Mouse (Mus musculus) B cell, adult 2 months (primary cell): ENCODE measurements around the gene Ulk4.
"Not testable (repeated sequence)": the region's sequence is repeated elsewhere in the genome, so short reads cannot be mapped to it uniquely, and the experiment has no call there.

ENCODE experiments used
- DNase-seq, 2 experiments: peaks; one replicate each; pipeline ENCODE4 v3.0.0; 2022

Gene Ulk4

DNA sequence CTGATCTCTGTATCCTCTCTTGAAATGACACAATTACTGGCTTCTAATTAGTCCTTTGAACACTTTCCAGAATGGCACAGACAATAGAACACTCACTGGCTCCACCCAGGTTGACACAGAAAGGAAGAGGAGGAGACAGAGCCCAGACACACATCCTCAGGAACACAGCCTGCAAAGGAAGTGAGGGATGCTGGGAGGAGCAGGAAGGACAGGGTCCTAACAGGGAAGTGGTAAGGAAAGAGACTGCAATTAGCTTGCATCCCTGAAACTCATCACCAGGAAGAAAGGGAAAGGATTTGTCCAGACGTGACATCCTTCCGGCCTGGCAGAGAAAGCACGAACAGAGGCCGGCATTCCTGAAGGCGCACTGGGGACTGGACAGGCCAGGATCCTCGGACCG, 218.9 kb downstream of the Ulk4 start:
- no peak for DNase-seq

DNA sequence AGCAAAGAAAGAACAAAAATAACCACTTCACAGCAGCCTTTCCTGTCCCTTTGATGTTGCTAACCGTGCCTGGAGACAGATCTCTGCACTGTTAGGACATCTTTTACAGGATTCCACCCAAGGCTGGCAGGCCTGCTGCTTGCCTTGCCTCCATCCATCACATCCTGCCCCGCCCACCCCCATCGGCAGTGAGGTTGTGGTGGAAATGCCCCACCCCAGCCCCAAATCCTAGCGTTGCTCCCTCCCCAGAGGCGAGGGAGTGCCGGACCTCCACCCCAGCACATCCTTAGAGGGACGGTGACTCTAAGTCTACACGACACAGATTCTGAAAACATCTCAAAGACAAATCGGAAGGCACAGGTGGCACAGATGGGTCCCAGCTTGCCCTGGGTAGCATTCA, 219.6 kb downstream of the Ulk4 start:
- DNase-seq, result no peak

DNA sequence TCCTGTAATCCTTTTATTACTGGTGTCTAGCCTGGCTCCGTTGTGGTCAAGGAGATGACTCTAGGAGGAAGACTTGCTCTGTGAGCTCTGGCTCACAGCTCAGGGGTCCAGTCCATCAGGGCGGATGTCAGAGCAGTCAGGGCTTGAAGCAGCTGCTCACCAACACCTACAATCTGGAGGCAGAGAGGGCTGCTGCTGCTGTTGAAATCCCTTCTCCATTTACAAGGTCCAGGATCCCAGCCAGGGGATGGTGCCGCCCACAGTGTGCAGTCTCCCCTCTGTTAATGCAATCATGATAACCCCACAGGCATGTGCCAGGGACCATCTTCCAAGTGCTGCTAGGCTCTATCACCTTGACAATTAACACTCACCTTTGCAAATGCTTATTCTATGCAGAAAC, 220.5 kb downstream of the Ulk4 start:
- DNase-seq, result no peak

DNA sequence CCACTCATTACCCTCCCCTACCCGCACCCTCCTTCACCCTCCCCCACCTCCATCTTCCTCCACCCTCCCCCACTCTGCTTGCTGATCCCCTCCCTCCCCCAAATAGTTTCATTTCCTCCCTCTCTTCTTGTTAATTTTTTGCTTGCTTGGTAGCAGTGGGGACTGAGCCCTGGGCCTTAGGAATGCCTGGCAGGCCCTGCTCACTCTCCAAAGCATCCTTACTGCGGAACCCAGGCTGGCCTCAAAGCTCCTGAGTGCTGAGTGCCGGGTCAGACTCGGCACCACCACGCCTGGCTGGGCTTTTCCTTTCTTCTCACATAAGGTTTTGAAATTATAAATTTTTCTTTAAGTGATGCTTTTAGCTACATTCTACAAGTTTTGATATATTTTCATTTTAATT, 221.0 kb downstream of the Ulk4 start:
- no peak for DNase-seq

DNA sequence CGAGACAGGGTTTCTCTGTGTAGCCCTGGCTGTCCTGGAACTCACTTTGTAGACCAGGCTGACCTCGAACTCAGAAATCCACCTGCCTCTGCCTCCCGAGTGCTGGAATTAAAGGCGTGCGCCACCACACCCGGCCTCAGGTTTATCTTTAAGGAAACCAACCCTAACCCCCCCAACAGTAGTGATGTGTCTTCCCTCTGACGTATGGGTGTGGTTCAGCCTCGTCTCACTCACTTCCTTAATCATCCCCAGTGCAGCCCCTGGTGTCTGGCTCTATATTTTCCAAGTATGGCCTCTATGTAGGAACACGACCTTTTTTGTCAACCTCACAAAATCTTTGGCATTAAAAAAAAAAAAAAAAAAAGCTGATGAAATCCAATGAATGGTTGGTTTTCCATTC, 231.3 kb downstream of the Ulk4 start:
- DNase-seq, result not testable (repeated sequence)

DNA sequence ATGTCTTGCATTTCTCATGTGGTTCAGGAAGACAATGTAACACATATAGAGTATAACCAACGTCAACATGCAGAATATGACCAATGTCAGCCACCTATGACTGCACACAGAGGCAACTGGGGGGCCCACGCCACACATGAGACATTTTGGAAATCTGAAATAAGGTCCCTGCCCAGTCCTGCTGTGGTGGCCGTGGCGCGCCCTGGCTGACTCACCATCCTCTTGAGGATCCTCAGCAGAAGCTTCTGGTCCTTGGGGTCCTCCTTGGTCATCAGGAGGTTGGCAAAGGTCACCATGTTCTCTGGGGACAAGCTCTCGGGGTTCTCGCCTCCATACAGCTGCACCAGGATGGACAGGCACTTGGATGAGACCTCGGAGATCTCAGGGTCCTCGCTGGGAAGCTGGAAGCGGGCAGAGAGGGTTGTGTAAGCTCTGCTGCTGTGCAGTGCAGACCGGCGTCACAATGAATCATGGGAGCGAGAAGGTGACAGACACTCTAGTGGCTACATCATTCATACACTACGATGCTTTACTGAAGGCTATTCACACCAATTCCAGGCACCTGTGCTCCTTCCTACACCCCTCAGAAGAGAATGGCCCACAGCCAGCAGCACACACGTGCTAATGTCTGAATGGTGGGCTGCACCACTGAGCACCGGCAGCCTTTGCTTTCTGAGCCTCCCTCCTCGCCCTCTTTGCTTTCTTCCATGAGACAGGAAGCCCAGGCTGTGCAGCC, 232.4 kb downstream of the Ulk4 start:
- DNase-seq, result no peak

DNA sequence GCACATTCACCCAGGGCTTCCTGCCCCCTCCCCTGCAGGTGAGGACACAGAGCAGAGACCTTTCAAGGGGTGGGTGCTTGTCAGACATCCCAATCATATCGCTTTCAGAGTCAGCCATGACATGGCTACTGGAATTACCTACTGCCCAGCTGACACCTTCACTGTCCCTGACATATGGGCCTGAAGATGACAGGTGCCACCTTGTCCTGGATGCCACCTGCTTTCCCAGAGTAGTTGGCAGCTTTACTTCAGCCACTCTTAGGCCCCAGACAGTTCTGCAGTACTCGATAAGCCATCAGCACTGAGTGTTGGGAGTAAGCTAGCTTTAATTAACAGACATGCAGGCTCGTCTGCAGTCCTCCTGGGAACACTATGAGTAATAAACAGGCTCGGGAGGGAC, 234.0 kb downstream of the Ulk4 start:
- DNase-seq, result no peak

DNA sequence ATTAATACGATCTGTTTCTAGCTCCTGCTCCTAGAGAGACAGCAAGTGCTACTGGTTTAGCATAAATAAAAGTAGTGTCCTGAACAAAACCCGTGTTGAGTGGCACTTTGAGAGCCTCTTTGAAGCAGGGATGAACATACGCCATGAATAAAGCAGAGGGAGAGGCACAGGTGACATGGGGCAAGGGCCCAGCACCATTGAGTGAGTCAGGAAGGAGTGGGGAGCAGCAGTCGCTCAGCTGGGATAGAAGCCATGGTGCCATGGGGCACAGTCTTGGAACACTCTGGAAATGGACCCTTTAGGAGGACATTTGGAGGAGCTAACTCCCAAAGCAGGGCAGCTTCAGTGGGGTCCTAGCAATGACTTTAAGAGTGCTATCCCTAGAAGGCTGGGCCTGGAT, 238.6 kb downstream of the Ulk4 start:
- no peak for DNase-seq

DNA sequence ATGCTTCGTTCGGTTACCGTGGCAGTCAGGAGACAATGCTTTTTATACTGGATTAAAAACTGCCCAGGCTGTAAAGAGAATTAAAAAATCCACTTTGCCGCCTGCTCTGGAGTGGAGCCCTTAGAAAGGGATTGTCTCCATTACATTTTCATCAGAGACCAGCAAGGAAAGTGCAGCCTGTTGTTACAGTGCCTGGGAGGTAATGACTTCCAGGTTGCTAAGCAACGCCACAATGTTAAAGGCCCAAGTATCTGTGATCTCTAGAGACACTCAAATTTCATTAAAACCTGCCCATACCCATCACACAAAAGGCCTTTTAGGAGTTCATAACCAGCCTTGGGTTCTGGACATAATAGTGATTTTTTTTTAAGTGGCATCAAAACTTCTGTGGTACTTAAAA, 239.0 kb downstream of the Ulk4 start:
- DNase-seq, result no peak

DNA sequence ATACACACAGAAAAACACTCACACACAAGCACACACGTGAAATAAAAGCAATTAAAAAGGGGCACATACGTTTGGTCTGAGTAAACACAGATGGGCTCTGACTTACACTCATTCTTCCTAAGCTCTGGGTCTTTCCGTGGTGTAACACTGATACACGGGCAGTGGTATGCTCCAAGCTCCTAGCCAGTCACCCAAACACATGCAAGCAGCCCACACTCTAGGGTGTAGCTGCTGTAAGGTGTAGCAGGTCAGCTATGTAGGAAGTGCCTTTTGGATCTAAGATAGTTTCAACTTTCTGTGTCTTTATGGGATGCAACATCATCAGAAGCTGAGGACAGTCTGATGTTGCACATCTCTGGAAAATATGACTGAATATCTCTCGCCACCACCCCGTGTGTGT, 241.7 kb downstream of the Ulk4 start:
- no peak for DNase-seq

DNA sequence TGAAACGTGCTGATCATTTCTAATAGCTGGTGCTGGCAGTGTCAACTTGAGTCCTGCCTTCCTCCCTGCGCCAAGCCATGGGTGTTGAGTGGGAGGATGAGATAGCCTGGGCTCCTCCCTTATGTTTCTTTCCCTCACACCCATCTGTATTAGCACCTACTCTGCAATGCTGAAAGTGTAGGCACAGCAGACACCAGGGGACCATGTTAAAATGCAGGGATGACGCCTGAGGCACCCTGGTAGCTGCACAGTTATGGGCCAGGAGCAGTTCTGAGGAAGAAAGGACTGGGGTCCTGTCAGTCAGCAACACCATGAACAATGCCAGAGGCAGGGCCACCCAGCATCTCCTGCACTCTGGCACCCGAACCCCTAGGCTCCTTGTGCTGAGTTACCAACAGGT, 243.4 kb downstream of the Ulk4 start:
- no peak for DNase-seq

DNA sequence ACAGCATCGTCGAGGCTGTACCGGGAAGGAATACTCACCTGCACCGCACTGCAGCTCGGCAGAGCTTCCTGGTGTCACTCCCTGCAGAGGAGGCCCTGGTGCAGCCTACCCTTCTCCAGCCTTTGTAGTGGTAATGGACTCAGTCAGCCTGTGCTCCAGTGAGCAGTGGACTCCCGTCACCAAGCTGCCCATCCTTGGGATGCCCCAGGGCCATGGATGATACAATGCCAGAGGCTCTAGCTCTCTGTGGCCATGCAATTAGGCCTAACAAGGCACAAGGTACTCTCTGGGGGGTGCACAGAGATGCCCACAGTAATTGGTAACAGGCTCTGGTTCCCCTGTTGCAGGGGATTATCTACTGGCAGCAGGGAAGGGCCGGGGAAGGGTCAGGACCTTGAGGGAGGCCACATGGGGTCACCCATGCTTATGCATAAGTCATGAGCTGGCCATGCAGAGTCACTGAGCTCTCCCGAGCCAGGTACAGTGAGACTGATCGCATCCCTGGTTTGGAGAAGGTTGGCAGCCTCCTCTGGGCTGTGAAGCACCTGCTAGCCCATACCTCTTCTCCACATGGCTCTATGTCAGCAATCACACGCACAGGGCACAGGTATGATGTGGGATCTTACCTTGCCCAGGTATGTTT, 244.6 kb downstream of the Ulk4 start:
- no peak for DNase-seq

DNA sequence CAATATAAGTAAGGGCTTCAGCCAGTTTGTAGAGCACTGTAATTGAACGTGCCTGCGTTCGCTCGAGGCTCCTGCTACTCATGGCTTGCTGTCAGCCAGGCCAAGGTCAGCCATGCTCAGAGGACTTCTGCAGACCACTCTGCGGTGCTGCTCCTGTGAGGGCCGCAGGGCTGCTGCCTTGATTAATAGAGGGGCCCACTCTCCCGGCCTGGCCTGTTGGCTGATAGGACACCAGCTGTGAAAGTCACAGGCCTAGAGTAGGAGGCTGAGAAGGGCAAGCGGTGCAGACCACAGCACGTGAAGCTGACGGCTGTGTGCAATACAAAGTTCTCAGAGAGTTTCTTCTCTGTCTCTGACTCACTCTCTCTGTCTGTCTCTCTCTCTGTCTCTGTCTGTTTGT, 246.0 kb downstream of the Ulk4 start:
- DNase-seq, result no peak

DNA sequence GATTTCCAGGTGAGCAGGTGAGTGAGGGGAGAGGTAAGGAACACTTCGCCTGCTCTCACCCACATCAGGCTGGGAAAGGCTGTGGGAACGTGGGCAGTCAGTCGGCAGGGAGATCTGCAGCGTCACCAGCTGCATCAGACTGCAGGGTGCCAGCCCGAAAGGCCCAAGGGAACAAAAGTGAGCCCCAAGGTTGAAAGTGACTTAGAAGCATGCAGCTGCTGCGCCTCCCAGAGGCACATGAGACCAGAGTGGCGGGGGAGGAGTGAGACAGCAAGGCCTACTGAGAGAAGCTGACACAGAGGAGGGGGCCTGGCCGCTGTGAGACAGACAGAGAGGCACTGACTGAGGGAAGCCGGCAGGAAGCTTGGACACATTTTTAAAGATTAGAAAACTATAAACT, 247.2 kb downstream of the Ulk4 start:
- no peak for DNase-seq

DNA sequence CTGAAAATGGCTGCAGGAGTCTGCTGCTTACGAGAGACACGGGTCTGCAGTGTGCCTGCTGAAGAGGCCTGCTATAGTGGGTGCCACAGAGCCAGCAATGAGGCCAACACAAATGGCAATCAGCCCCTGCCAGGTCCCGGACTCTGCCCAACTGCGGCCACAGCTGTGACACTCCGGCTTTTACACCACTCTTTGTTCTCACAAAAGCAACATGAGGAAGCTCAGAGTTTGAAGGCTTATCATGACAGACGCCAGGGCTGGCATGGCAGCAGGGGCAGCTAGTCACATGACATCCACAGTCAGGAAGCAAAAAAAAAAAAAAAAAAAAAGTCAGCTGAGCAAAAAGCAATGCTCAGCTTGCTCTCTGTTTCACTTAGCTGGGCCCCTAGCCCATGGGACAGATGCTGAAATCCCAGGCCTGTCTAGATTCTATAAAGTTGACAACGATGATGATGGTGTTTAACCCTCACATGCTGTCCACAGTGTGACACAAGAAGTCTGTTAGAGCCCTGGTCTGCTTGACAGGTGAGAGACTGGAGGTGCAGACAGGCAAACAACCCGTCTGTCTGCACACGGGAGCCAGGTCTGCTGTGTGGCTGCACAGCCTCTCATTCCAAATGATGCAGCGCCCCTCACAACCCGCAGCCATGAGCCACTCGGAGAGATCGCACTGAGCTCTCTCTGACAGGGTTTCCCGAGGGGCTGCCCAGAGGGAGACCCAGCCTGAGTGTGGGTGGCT, 253.3 kb downstream of the Ulk4 start:
- DNase-seq, result no peak

DNA sequence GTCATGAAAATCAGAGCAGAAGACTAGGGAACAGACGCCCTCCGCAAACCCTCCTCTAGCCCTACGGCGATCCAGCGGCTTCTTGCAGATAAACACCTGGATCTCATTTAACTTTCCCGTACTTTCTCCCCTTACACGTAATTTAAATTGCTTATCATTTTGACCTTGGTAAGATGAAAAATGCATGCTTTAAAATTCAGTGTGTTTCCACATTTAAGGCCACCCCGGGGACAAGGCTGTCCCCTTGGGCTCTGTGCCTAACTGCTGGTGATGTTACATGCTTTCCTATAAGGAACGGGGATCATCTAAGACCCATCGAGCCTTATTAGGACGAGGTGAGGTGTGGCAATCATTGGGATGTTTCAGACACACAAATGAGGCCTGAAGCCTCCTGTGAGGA, 256.6 kb downstream of the Ulk4 start:
- no peak for DNase-seq

DNA sequence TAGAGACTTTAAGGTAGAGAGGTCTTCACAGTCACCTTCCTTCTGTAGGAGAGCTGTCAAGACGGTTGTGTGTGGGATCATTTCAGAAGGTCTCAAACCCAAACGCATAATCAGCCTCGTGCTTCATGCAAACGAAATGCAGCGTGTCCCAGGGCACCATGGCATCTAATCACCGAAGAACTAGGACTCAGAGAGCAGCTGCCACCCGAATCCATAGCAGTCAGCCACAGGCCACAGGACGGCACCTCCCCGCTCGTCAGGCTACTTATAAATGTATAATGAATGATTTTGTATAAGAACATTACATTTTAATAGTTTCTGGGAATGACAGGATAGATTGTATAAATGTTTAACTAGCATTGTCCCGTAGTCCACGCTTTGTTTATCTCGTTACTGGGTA, 257.1 kb downstream of the Ulk4 start:
- no peak for DNase-seq

DNA sequence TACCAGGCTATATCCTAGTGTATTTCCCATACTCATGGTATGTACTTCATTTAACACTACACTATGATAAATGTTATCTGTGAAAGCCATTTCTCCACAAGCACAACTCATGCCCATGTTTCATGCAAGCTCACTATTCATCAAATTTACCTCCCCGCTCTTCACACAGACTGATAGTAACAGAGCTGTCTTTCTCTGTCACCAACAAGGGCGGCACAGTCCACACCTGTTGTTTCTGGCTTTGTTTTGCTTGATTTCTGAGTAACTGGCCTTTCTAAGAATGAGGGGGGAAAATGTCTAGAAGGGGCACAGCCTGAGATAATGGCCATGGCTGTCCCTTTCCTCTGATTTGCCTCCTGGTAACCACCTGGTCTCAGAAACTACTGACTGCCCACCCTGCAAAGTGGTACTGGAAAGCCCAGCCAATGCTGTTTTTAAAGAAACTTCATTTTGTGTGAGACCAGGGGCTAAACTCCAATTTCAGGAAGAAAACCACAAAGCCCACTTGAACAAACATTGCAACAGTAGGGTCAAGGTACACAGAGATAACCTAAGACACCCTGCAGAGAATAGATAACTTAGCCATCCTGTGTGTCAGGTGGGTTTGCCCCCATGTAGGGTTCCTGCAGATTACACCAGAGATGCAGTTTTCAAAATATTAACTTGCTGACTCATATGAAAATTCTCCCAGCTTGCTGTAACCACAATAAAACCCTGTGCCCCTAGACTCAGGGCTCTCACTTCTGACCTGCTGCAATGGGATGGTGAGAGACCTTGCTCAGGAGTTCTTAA, 258.3 kb downstream of the Ulk4 start:
- no peak for DNase-seq

DNA sequence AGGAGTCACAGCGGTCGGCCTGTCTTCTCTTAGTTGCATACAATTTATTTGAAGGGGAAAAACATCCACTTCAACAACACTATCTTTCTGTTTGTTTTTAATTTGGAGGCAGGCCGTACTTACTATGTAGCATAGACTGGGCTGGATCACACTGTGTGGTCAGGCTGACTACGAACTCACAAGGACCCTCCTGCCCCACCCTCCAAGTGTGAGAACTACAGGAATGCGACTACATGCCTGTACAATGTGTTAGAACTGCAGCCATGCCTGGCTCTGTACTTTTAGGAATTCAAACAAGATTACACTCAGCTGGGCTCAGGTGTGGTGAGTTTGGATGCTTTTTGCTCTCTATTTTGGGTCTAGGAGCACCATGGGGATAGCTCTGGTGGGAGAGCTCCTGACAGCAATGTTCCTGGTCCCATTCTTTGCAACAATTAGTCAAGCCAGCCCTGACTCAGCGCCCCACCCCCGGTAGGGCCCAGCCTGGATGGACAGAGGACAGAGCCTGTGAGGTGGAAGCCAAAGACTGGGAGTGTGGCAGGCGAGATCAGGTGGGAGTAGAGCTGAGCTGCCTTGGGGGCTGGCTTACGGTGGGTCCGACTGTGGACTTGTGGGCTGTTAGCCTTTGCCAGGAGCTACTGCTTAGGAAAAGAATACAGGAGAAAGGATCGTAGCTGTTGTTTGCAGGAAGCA, 261.0 kb downstream of the Ulk4 start:
- no peak for DNase-seq

DNA sequence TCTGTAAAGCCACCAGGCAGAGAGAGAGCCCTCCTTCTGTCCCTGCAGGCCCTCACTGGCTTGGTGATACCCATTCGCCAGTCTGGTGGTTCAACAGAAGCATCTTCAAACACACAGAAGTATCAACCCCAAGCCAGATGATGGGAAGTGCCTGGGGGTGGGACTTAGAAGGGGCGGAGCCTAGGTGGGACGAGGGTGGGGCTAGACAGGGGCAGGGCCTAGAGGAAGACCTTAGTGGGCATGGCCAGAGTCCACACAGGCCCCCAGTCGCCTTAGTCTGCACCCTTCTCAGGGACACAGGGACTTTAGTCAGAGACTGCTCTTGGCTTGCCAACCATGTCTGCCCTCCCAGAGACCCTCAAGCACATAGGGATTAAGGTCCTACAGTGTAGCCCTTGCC, 265.5 kb downstream of the Ulk4 start:
- DNase-seq, result peak in 1 of 2 experiments; percentile 7

DNA sequence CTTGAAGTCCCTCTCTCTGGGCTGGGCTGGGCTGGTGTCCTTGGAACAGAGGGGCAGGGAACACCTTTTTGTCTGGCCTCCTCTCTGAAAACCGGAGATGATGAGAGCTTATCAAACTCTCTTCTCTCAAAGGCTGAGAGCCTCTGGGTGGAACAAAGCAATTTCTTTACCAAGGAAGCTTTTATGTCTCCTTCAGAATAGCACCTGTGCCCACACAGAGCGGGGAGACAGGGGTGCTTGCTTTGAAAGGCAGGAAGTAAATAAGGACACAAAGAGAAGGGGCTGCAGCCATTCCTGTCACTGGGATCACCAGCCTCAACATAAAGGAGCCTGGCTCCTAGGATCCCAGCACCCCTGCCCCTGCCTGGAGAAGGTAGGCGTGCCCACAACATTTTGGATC, 266.5 kb downstream of the Ulk4 start:
- DNase-seq, result no peak

DNA sequence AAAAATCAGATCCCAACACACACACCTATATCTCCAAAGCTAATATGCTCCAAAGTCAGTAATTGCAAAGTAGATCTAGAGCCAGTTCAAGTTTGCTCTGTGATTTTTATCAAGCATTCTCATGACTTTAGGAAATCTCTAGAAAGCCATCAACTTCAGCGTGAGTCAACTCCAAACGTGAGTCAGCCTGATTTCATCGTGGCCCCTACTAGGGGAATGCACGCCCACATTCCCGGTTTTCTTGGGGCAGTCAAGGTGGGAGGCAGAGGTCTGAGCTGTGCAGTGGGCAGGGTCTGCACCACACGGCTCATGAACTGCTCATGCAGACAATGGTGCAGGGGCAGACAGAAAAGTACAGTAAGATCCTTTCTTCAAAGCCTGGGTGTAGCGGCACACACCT, 271.0 kb downstream of the Ulk4 start:
- DNase-seq, result no peak
